Mouse (Mus musculus) lung, embryonic 15.5 days (tissue): ENCODE measurements around the gene Apob. TPM values are rescaled to one million over a fixed set of nuclear protein-coding genes. Genes with fewer than 3 reads are reported as not detected.
"Not testable (repeated sequence)": the region's sequence is repeated elsewhere in the genome, so short reads cannot be mapped to it uniquely, and the experiment has no call there.

ENCODE experiments used
- ATAC-seq: fragments of 200-750 bp; cut with Nextera tagmentation; 2 replicates; pipeline ENCODE4 v1.8.0; 2017; ENCODE audit warnings: moderate number of reproducible peaks, borderline replicate concordance; ENCODE audit not compliant: low FRiP score, low TSS enrichment; ENCODE audit errors: extremely low read depth
- H3K27ac ChIP-seq: fragments of 300-500 bp; sonication (generic); 2 replicates; pipeline ENCODE4 v1.5.1; 2015; ENCODE audit warnings: moderate library complexity, mild to moderate bottlenecking, inconsistent platforms
- H3K27me3 ChIP-seq: fragments of 300-500 bp; sonication (generic); 2 replicates; pipeline ENCODE4 v1.6.1; 2015; ENCODE audit warnings: inconsistent platforms
- H3K36me3 ChIP-seq: fragments of 300-500 bp; sonication (generic); 2 replicates; pipeline ENCODE4 v1.6.1; 2015; ENCODE audit warnings: inconsistent platforms
- H3K4me1 ChIP-seq: fragments of 300-500 bp; sonication (generic); 2 replicates; pipeline ENCODE4 v1.6.1; 2015; ENCODE audit warnings: inconsistent platforms
- H3K4me2 ChIP-seq: fragments of 300-500 bp; sonication (generic); 2 replicates; pipeline ENCODE4 v1.6.1; 2015; ENCODE audit warnings: inconsistent platforms, mild to moderate bottlenecking, moderate library complexity
- H3K4me3 ChIP-seq: fragments of 300-500 bp; sonication (generic); 2 replicates; pipeline ENCODE4 v1.5.1; 2015; ENCODE audit warnings: mild to moderate bottlenecking, inconsistent platforms
- H3K9ac ChIP-seq: fragments of 300-500 bp; sonication (generic); 2 replicates; pipeline ENCODE4 v1.6.1; 2015; ENCODE audit warnings: inconsistent platforms
- H3K9me3 ChIP-seq: fragments of 300-500 bp; sonication (generic); 2 replicates; pipeline ENCODE4 v1.6.1; 2016; ENCODE audit warnings: inconsistent platforms
- WGBS: fragments of 180-500 bp; shearing (Covaris S2); methylation state at CpG from one replicate; pipeline ENCODE4 v1.1.7; 2015; 5-methylcytosine and 5-hydroxymethylcytosine counted together
- polyA plus RNA-seq: library from polyadenylated mRNA; unstranded; fragments of >200 nt; fragmentation: Nextera tagmentation; extraction: Ambion mirVana; gene quantifications from 2 replicates; pipeline ENCODE4 v1.2.1, GENCODE M21; 2015

Gene Apob
- polyA plus RNA-seq, 1 experiment from 2014 or later, result 0.09 TPM

GRCm38 (mm10) chr12:7978190-7978884 is 889 bp downstream of the Apob start:
- WGBS, result 49% methylated on average over 13 of the region's 13 CpGs
- Histone ChIP-seq H3K27ac (no peak overlapping the region), H3K4me2 (no peak overlapping the region), H3K27me3 (no peaks in the 10 kb centered on the region), H3K9ac (no peak overlapping the region), H3K9me3 (no peaks in the 10 kb centered on the region), H3K36me3 (no peaks in the 10 kb centered on the region), H3K4me1 (no peaks in the 10 kb centered on the region), H3K4me3 (no peak overlapping the region)
- peak; percentile 57; the same call in 1 of the 2 replicates for ATAC-seq

GRCm38 (mm10) chr12:7984411-7984810 is 7.0 kb downstream of the Apob start:
- Histone ChIP-seq H3K27ac (no peak overlapping the region), H3K4me1 (no peaks in the 10 kb centered on the region), H3K4me2 (no peak overlapping the region), H3K4me3 (no peak overlapping the region), H3K9ac (no peak overlapping the region), H3K27me3 (no peaks in the 10 kb centered on the region), H3K9me3 (no peaks in the 10 kb centered on the region), H3K36me3 (no peaks in the 10 kb centered on the region)
- 83% methylated on average over 1 of the region's 1 CpGs for WGBS
- ATAC-seq, result no peak

GRCm38 (mm10) chr12:7990804-7991203 is 13.4 kb downstream of the Apob start:
- Histone ChIP-seq H3K9ac (no peak overlapping the region), H3K27me3 (no peaks in the 10 kb centered on the region), H3K4me1 (no peaks in the 10 kb centered on the region), H3K4me2 (no peak overlapping the region), H3K9me3 (no peaks in the 10 kb centered on the region), H3K4me3 (no peak overlapping the region), H3K27ac (no peak overlapping the region), H3K36me3 (no peaks in the 10 kb centered on the region)
- no peak for ATAC-seq
- WGBS, result 7% methylated on average over 3 of the region's 3 CpGs

- WGBS, result 8% methylated on average over 1 of the region's 1 CpGs
These were observed 14.1 kb downstream of the Apob start for GRCm38 (mm10) chr12:7991570-7991969.

GRCm38 (mm10) chr12:8020931-8021330 is 43.5 kb downstream of the Apob start:
- ATAC-seq, result no peak
- Histone ChIP-seq H3K27me3 (no peaks in the 10 kb centered on the region), H3K4me3 (no peak overlapping the region), H3K27ac (no peak overlapping the region), H3K9ac (no peak overlapping the region), H3K4me2 (no peak overlapping the region), H3K36me3 (no peaks in the 10 kb centered on the region), H3K9me3 (no peaks in the 10 kb centered on the region), H3K4me1 (no peaks in the 10 kb centered on the region)
- 58% methylated on average over 1 of the region's 1 CpGs for WGBS

More at GRCm38 (mm10) chr12:7991570-7991969, 14.1 kb downstream of the Apob start:
- H3K27ac ChIP-seq, result no peak overlapping the region
- H3K9me3 ChIP-seq, result no peaks in the 10 kb centered on the region
- no peak overlapping the region for H3K9ac ChIP-seq
- H3K27me3 ChIP-seq, result no peaks in the 10 kb centered on the region
- H3K4me2 ChIP-seq, result no peak overlapping the region
- H3K4me3 ChIP-seq, result no peak overlapping the region
- H3K4me1 ChIP-seq, result no peaks in the 10 kb centered on the region
- ATAC-seq, result no peak
- H3K36me3 ChIP-seq, result no peaks in the 10 kb centered on the region

GRCm38 (mm10) chr12:8029520-8029919 is 52.1 kb downstream of the Apob start:
- 0 out of 2 replicates have a peak, but pooled peaks have one; percentile 39 for ATAC-seq
- Histone ChIP-seq H3K4me1 (no peaks in the 10 kb centered on the region), H3K4me3 (no peak overlapping the region), H3K27ac (no peak overlapping the region), H3K36me3 (no peaks in the 10 kb centered on the region), H3K9me3 (no peaks in the 10 kb centered on the region), H3K4me2 (no peak overlapping the region), H3K27me3 (no peaks in the 10 kb centered on the region), H3K9ac (no peak overlapping the region)
- WGBS, result 69% methylated on average over 7 of the region's 7 CpGs

- H3K4me1 ChIP-seq, result no peaks in the 10 kb centered on the region
These were observed 52.6 kb downstream of the Apob start for GRCm38 (mm10) chr12:8030057-8030456.

GRCm38 (mm10) chr12:8031169-8031568 is 53.7 kb downstream of the Apob start:
- 59% methylated on average over 1 of the region's 1 CpGs for WGBS

More at GRCm38 (mm10) chr12:8030057-8030456, 52.6 kb downstream of the Apob start:
- Histone ChIP-seq H3K27me3 (no peaks in the 10 kb centered on the region), H3K4me3 (no peak overlapping the region), H3K9me3 (no peaks in the 10 kb centered on the region), H3K27ac (no peak overlapping the region), H3K36me3 (no peaks in the 10 kb centered on the region), H3K9ac (no peak overlapping the region), H3K4me2 (no peak overlapping the region)
- no peak for ATAC-seq
- 43% methylated on average over 2 of the region's 2 CpGs for WGBS

GRCm38 (mm10) chr12:8031595-8032358 is 54.3 kb downstream of the Apob start:
- Histone ChIP-seq H3K4me1 (no peaks in the 10 kb centered on the region), H3K4me2 (no peak overlapping the region), H3K4me3 (no peak overlapping the region), H3K36me3 (no peaks in the 10 kb centered on the region), H3K9me3 (no peaks in the 10 kb centered on the region), H3K9ac (no peak overlapping the region), H3K27ac (no peak overlapping the region), H3K27me3 (no peaks in the 10 kb centered on the region)
- WGBS, result 57% methylated on average over 14 of the region's 14 CpGs
- no peak for ATAC-seq

More at GRCm38 (mm10) chr12:8031169-8031568, 53.7 kb downstream of the Apob start:
- H3K27me3 ChIP-seq, ATAC-seq, H3K4me2 ChIP-seq, H3K9ac ChIP-seq, H3K27ac ChIP-seq, H3K9me3 ChIP-seq, H3K4me3 ChIP-seq, H3K36me3 ChIP-seq, H3K4me1 ChIP-seq: not testable (repeated sequence)

- Histone ChIP-seq H3K9ac (no peak overlapping the region), H3K4me3 (no peak overlapping the region), H3K27ac (no peak overlapping the region), H3K4me1 (no peaks in the 10 kb centered on the region), H3K4me2 (no peak overlapping the region), H3K36me3 (no peaks in the 10 kb centered on the region), H3K27me3 (no peaks in the 10 kb centered on the region), H3K9me3 (no peaks in the 10 kb centered on the region)
- 56% methylated on average over 4 of the region's 4 CpGs for WGBS
- ATAC-seq, result no peak
These were observed 54.9 kb downstream of the Apob start for GRCm38 (mm10) chr12:8032359-8032755.

GRCm38 (mm10) chr12:8038081-8038730 is 60.8 kb downstream of the Apob start:
- Histone ChIP-seq H3K27ac (no peak overlapping the region), H3K4me2 (no peak overlapping the region), H3K27me3 (no peaks in the 10 kb centered on the region), H3K9me3 (no peaks in the 10 kb centered on the region), H3K4me1 (0 out of 2 replicates have a peak, but pooled peaks cover 5% of the 10 kb centered on the region), H3K36me3 (no peaks in the 10 kb centered on the region), H3K4me3 (no peak overlapping the region), H3K9ac (no peak overlapping the region)
- 73% methylated on average over 3 of the region's 3 CpGs for WGBS
- no peak for ATAC-seq
